Mouse (Mus musculus) embryonic facial prominence, embryonic 13.5 days (tissue): Measurements from ENCODE around the gene Prnd. TPM values are rescaled to one million over a fixed set of nuclear protein-coding genes. Genes with fewer than 3 reads are reported as not detected.

Source experiments
- ATAC-seq: fragments of 200-750 bp; cut with Nextera tagmentation; 2 replicates; pipeline ENCODE4 v1.8.0; 2017; ENCODE audit warnings: low read depth; ENCODE audit not compliant: insufficient number of reproducible peaks, insufficient read depth, low FRiP score, low TSS enrichment
- H3K27ac ChIP-seq: fragments of 300-500 bp; sonication (generic); 2 replicates; pipeline ENCODE4 v1.5.1; 2015; ENCODE audit warnings: moderate library complexity, mild to moderate bottlenecking, inconsistent platforms
- H3K27me3 ChIP-seq: fragments of 300-500 bp; sonication (generic); 2 replicates; pipeline ENCODE4 v1.6.1; 2015; ENCODE audit warnings: mild to moderate bottlenecking, inconsistent platforms
- H3K36me3 ChIP-seq: fragments of 300-500 bp; sonication (generic); 2 replicates; pipeline ENCODE4 v1.6.1; 2015; ENCODE audit warnings: mild to moderate bottlenecking, inconsistent platforms
- H3K4me1 ChIP-seq: fragments of 300-500 bp; sonication (generic); 2 replicates; pipeline ENCODE4 v1.6.1; 2015; ENCODE audit warnings: inconsistent platforms
- H3K4me2 ChIP-seq: fragments of 300-500 bp; sonication (generic); 2 replicates; pipeline ENCODE4 v1.6.1; 2015; ENCODE audit warnings: moderate library complexity, mild to moderate bottlenecking, inconsistent platforms
- H3K4me3 ChIP-seq: fragments of 300-500 bp; sonication (generic); 2 replicates; pipeline ENCODE4 v1.5.1; 2015; ENCODE audit warnings: mild to moderate bottlenecking, inconsistent platforms
- H3K9ac ChIP-seq: fragments of 300-500 bp; sonication (generic); 2 replicates; pipeline ENCODE4 v1.6.1; 2015; ENCODE audit warnings: mild to moderate bottlenecking, inconsistent platforms
- H3K9me3 ChIP-seq: fragments of 300-500 bp; sonication (generic); 2 replicates; pipeline ENCODE4 v1.6.1; 2016; ENCODE audit warnings: inconsistent platforms
- WGBS: fragments of 180-500 bp; shearing (Covaris S2); methylation state at CpG from one replicate; pipeline ENCODE4 v1.1.7; 2015; ENCODE audit warnings: mixed read lengths; 5-methylcytosine and 5-hydroxymethylcytosine counted together
- polyA plus RNA-seq: library from polyadenylated mRNA; unstranded; fragments of >200 nt; fragmentation: Nextera tagmentation; extraction: Ambion mirVana; gene quantifications from 2 replicates; pipeline ENCODE4 v1.2.1, GENCODE M21; 2015

Prnd gene
- polyA plus RNA-seq, 1 experiment from 2014 or later, result 32.2 TPM

GRCm38 (mm10) chr2:131941501-131941900 lies 9.2 kb upstream of the Prnd start:
- Histone ChIP-seq H3K9ac (no peak overlapping the region), H3K4me1 (no peaks in the 10 kb centered on the region), H3K9me3 (no peaks in the 10 kb centered on the region), H3K27me3 (no peaks in the 10 kb centered on the region), H3K36me3 (peaks cover 11% of the 10 kb centered on the region), H3K4me3 (no peak overlapping the region), H3K27ac (no peak overlapping the region), H3K4me2 (no peak overlapping the region)
- no peak for ATAC-seq
- 77% methylated on average over 6 of the region's 6 CpGs for WGBS

GRCm38 (mm10) chr2:131944370-131944769 lies 6.3 kb upstream of the Prnd start:
- no peak overlapping the region for H3K27ac ChIP-seq
- 33% methylated on average over 1 of the region's 1 CpGs for WGBS
- no peaks in the 10 kb centered on the region for H3K9me3 ChIP-seq
- H3K4me3 ChIP-seq, result no peak overlapping the region
- H3K36me3 ChIP-seq, result no peaks in the 10 kb centered on the region
- H3K4me1 ChIP-seq, result 0 out of 2 replicates have a peak, but pooled peaks cover 3% of the 10 kb centered on the region
- H3K4me2 ChIP-seq, result no peak overlapping the region
- no peak for ATAC-seq
- H3K27me3 ChIP-seq, result no peaks in the 10 kb centered on the region
- H3K9ac ChIP-seq, result no peak overlapping the region

- H3K4me3 ChIP-seq, result no peak overlapping the region
- no peak overlapping the region for H3K9ac ChIP-seq
- 79% methylated on average over 8 of the region's 8 CpGs for WGBS
- ATAC-seq, result no peak
- no peak overlapping the region for H3K4me2 ChIP-seq
- H3K36me3 ChIP-seq, result no peaks in the 10 kb centered on the region
- H3K9me3 ChIP-seq, result no peaks in the 10 kb centered on the region
- no peak overlapping the region for H3K27ac ChIP-seq
- peaks cover 3% of the 10 kb centered on the region; the same call in 1 of the 2 replicates for H3K27me3 ChIP-seq
- H3K4me1 ChIP-seq, result 0 out of 2 replicates have a peak, but pooled peaks cover 7% of the 10 kb centered on the region
Measured at GRCm38 (mm10) chr2:131945225-131945624, 5.4 kb upstream of the Prnd start.

- WGBS, result 89% methylated on average over 6 of the region's 6 CpGs
- peaks cover 8% of the 10 kb centered on the region for H3K27me3 ChIP-seq
- ATAC-seq, result no peak
- H3K4me3 ChIP-seq, result no peak overlapping the region
- no peak overlapping the region for H3K27ac ChIP-seq
- H3K9me3 ChIP-seq, result no peaks in the 10 kb centered on the region
- no peak overlapping the region for H3K4me2 ChIP-seq
- H3K4me1 ChIP-seq, result 0 out of 2 replicates have a peak, but pooled peaks cover 12% of the 10 kb centered on the region
- no peaks in the 10 kb centered on the region for H3K36me3 ChIP-seq
- no peak overlapping the region for H3K9ac ChIP-seq
Measured at GRCm38 (mm10) chr2:131945765-131946164, 4.9 kb upstream of the Prnd start.

GRCm38 (mm10) chr2:131946351-131946750 lies 4.3 kb upstream of the Prnd start:
- H3K4me2 ChIP-seq, result no peak overlapping the region
- H3K27me3 ChIP-seq, result peaks cover 13% of the 10 kb centered on the region
- no peak for ATAC-seq
- H3K36me3 ChIP-seq, result no peaks in the 10 kb centered on the region
- 84% methylated on average over 16 of the region's 16 CpGs for WGBS
- no peak overlapping the region for H3K27ac ChIP-seq
- no peak overlapping the region for H3K9ac ChIP-seq
- H3K9me3 ChIP-seq, result no peaks in the 10 kb centered on the region
- 0 out of 2 replicates have a peak, but pooled peaks cover 13% of the 10 kb centered on the region for H3K4me1 ChIP-seq
- no peak overlapping the region for H3K4me3 ChIP-seq

- 77% methylated on average over 3 of the region's 3 CpGs for WGBS
- no peak overlapping the region for H3K9ac ChIP-seq
- ATAC-seq, result no peak
- peaks cover 31% of the 10 kb centered on the region for H3K27me3 ChIP-seq
- H3K4me2 ChIP-seq, result no peak overlapping the region
- H3K4me3 ChIP-seq, result no peak overlapping the region
- H3K27ac ChIP-seq, result no peak overlapping the region
- peaks cover 20% of the 10 kb centered on the region; the same call in 1 of the 2 replicates for H3K4me1 ChIP-seq
- no peaks in the 10 kb centered on the region for H3K9me3 ChIP-seq
- H3K36me3 ChIP-seq, result no peaks in the 10 kb centered on the region
Measured at GRCm38 (mm10) chr2:131948156-131948555, 2.5 kb upstream of the Prnd start.

GRCm38 (mm10) chr2:131948916-131949639 lies 1.6 kb upstream of the Prnd start:
- Histone ChIP-seq H3K27me3 (peaks cover 40% of the 10 kb centered on the region), H3K9ac (no peak overlapping the region), H3K27ac (no peak overlapping the region), H3K4me1 (peaks cover 24% of the 10 kb centered on the region; the same call in 1 of the 2 replicates), H3K4me3 (no peak overlapping the region), H3K36me3 (no peaks in the 10 kb centered on the region), H3K9me3 (no peaks in the 10 kb centered on the region), H3K4me2 (no peak overlapping the region)
- WGBS, result 58% methylated on average over 11 of the region's 11 CpGs
- ATAC-seq, result no peak

GRCm38 (mm10) chr2:131949767-131950597 lies 679 bp upstream of the Prnd start:
- no peak overlapping the region for H3K27ac ChIP-seq
- no peak overlapping the region for H3K4me3 ChIP-seq
- no peaks in the 10 kb centered on the region for H3K36me3 ChIP-seq
- no peak overlapping the region; the same call in 1 of the 2 replicates for H3K4me2 ChIP-seq
- WGBS, result 41% methylated on average over 9 of the region's 9 CpGs
- peaks cover 48% of the 10 kb centered on the region for H3K27me3 ChIP-seq
- H3K9me3 ChIP-seq, result no peaks in the 10 kb centered on the region
- H3K9ac ChIP-seq, result no peak overlapping the region
- no peak for ATAC-seq
- H3K4me1 ChIP-seq, result peaks cover 24% of the 10 kb centered on the region; the same call in 1 of the 2 replicates

- Histone ChIP-seq H3K4me3 (no peak overlapping the region), H3K27me3 (peaks cover 57% of the 10 kb centered on the region), H3K9ac (no peak overlapping the region), H3K36me3 (no peaks in the 10 kb centered on the region), H3K9me3 (no peaks in the 10 kb centered on the region), H3K27ac (no peak overlapping the region), H3K4me1 (peaks cover 27% of the 10 kb centered on the region; the same call in 1 of the 2 replicates), H3K4me2 (peak overlapping the region; percentile 44)
- WGBS, result 57% methylated on average over 2 of the region's 2 CpGs
- no peak for ATAC-seq
Measured at GRCm38 (mm10) chr2:131952456-131952855, 1.8 kb downstream of the Prnd start.

- no peak for ATAC-seq
Measured at GRCm38 (mm10) chr2:131952961-131953538, 2.4 kb downstream of the Prnd start.

GRCm38 (mm10) chr2:131953711-131954110 lies 3.0 kb downstream of the Prnd start:
- H3K4me1 ChIP-seq, result peaks cover 27% of the 10 kb centered on the region; the same call in 1 of the 2 replicates
- H3K27ac ChIP-seq, result no peak overlapping the region
- peaks cover 57% of the 10 kb centered on the region for H3K27me3 ChIP-seq
- H3K9ac ChIP-seq, result no peak overlapping the region
- H3K36me3 ChIP-seq, result no peaks in the 10 kb centered on the region
- no peak for ATAC-seq
- 82% methylated on average over 4 of the region's 4 CpGs for WGBS
- H3K4me2 ChIP-seq, result peak overlapping the region; percentile 44
- no peaks in the 10 kb centered on the region for H3K9me3 ChIP-seq
- 0 out of 2 replicates have a peak overlapping the region, but pooled peaks have one; percentile 14 for H3K4me3 ChIP-seq

More at GRCm38 (mm10) chr2:131952961-131953538, 2.4 kb downstream of the Prnd start:
- Histone ChIP-seq H3K27me3 (peaks cover 57% of the 10 kb centered on the region), H3K9me3 (no peaks in the 10 kb centered on the region), H3K4me3 (peak overlapping the region; percentile 14; the same call in 1 of the 2 replicates), H3K9ac (no peak overlapping the region), H3K4me2 (peak overlapping the region; percentile 44), H3K27ac (no peak overlapping the region), H3K36me3 (no peaks in the 10 kb centered on the region), H3K4me1 (peaks cover 27% of the 10 kb centered on the region; the same call in 1 of the 2 replicates)
- 20% methylated on average over 29 of the region's 29 CpGs for WGBS
